Mouse (Mus musculus) layer of hippocampus, postnatal 10 days (tissue): ENCODE results near the gene Vnn1. TPM values are rescaled to one million over a fixed set of nuclear protein-coding genes. Genes with fewer than 3 reads are reported as not detected.

Experiments
- total RNA-seq, 2 experiments: library from RNA; stranded (reverse); gene quantifications; 2 replicates each; pipeline ENCODE4 v1.2.3; 2021

Gene Vnn1
- total RNA-seq, 2 experiments from 2014 or later, result 0.66 to 0.71 TPM

Other genes starting within 250 kb of the Vnn1 start
- 100 to 1,000 TPM; 336 to 348 TPM for gene Rps12, start 107.4 kb upstream of the Vnn1 start, total RNA-seq
- 10 to 100 TPM; 18.2 to 22.0 TPM for gene Slc18b1, start 97.7 kb upstream of the Vnn1 start, total RNA-seq
- under 1 TPM in 1 of 2 experiments, not detected in 1; 0.46 TPM for gene Vnn3, start 43.2 kb upstream of the Vnn1 start, total RNA-seq
- gene Taar1, start 25.7 kb downstream of the Vnn1 start, total RNA-seq, result not detected
- not detected for gene Taar2, start 43.9 kb downstream of the Vnn1 start, total RNA-seq
- gene Taar3, start 54.9 kb downstream of the Vnn1 start, total RNA-seq, result not detected
- gene Taar4, start 65.8 kb downstream of the Vnn1 start, total RNA-seq, result not detected
- gene Taar5, start 76.0 kb downstream of the Vnn1 start, total RNA-seq, result not detected
- gene Taar6, start 91.0 kb downstream of the Vnn1 start, total RNA-seq, result not detected
- gene Taar7a, start 98.8 kb downstream of the Vnn1 start, total RNA-seq, result not detected
- not detected for gene Taar7b, start 105.3 kb downstream of the Vnn1 start, total RNA-seq
- gene Taar7d, start 132.5 kb downstream of the Vnn1 start, total RNA-seq, result not detected
- not detected for gene Taar7e, start 142.9 kb downstream of the Vnn1 start, total RNA-seq
- not detected for gene Taar7f, start 154.8 kb downstream of the Vnn1 start, total RNA-seq
- gene Taar8a, start 181.8 kb downstream of the Vnn1 start, total RNA-seq, result not detected
- not detected for gene Taar8b, start 197.6 kb downstream of the Vnn1 start, total RNA-seq
- gene Taar8c, start 207.2 kb downstream of the Vnn1 start, total RNA-seq, result not detected
- not detected for gene Taar9, start 214.8 kb downstream of the Vnn1 start, total RNA-seq